Mouse (Mus musculus) liver, adult 2 months (tissue): Measurements from ENCODE around the gene Abhd13.

Source experiments
- CTCF ChIP-seq: fragments of 200-500 bp; IDR thresholded peaks from 2 replicates; pipeline ENCODE4 v1.5.1; 2011; ENCODE audit warnings: low read depth, low read length, control low read depth
- POLR2A ChIP-seq: fragments of 200-500 bp; IDR thresholded peaks from 2 replicates; pipeline ENCODE4 v1.6.1; 2011; ENCODE audit warnings: low read length, control low read depth; ENCODE audit not compliant: insufficient read depth; ENCODE audit errors: extremely low read depth

GRCm38 (mm10) chr8:10006156-10006985 is 28.9 kb downstream of the Abhd13 start, which contains the start of gene Tnfsf13b:
- TF ChIP-seq CTCF (no peak), POLR2A (no peak)
